ENCODE assay signal across 18 mouse cellular contexts in the genomic region with DNA sequence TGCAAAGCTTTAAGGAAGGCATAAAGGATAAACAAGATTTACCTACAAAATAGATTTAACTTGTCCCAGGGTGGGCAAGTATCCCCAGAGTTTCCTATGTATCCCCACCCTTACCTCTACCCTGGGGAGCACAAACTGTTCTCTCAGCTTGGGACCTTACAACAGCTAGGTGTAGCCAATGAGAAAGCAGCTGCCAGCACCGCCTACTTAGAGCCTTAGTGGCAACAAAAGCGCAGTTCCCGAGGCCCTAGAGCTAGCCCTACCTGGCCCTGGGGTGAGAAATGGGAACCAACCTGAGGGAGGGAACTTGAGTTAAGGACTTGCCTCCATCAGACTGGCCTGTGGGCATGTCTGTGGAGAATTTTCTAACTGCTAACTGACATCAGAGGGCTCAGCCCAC. TPM values are rescaled to one million over a fixed set of nuclear protein-coding genes. Genes with fewer than 3 reads are reported as not detected.
A peak's percentile ranks its signal among the peaks of the same experiment; 100 is the strongest.
DNase-seq lines count a peak whose midpoint lies in the region; TF ChIP-seq lines count a peak whose summit lies in the region.
"Had no signal": no experiment of that assay in that cellular context is flagged by ENCODE, and none has a peak within 500 bp of the region (broad histone marks: within the 10 kb centered on the region; RNA-seq: fewer than 3 reads in every experiment).

No protein-coding gene starts in this region.

- no peak for TF ChIP-seq CTCF in gastrocnemius, adult 2 months (IDR thresholded peaks at IDR 0.05)
- TF ChIP-seq CTCF in left cerebral cortex, adult 2 months (IDR thresholded peaks at IDR 0.05) = no peak

- peak overlapping the region; percentile 6 for H3K27ac ChIP-seq in gastrocnemius, adult 2 months
- H3K27ac ChIP-seq in left cerebral cortex, adult 2 months = 0 out of 2 replicates have a peak overlapping the region, but pooled peaks have one; percentile 4
- H3K27ac ChIP-seq: heart, embryonic 13.5 days; hindbrain, embryonic 12.5 days; hindbrain, embryonic 15.5 days had no signal

- DNase-seq in gastrocnemius, adult 2 months = peak; percentile 28
- no peak for DNase-seq in gastrocnemius, adult 8-10 months (ENCODE audit: low spot score in 2 of 2)
- no peak for DNase-seq in left cerebral cortex, adult 2 months (ENCODE audit: extremely low spot score in 1 of 2, low spot score in 2 of 2)
- no peak for DNase-seq in left cerebral cortex, postnatal 36 days (ENCODE audit: low spot score in 2 of 2)
- peak; percentile 12 to 30 for DNase-seq in lung, adult 18-20 months
- DNase-seq in lung, postnatal 25 days (ENCODE audit: low spot score) = no peak
- peak; percentile 11 for DNase-seq in R1 (ENCODE audit: low read depth, low spot score)
- DNase-seq in spleen, postnatal 36 days (ENCODE audit: low spot score in 2 of 2) = no peak
- DNase-seq: adrenal gland, postnatal 10 days; adrenal gland, postnatal 36 days; cerebellum, adult 18-20 months; cerebellum, adult 9-10 months; forebrain, postnatal 0 days; gastrocnemius, postnatal 10 days; gastrocnemius, postnatal 36 days had no signal

- intact Hi-C loops in gastrocnemius, adult 2 months (cut with DNase I) = no loop called here
- intact Hi-C loops in left cerebral cortex, adult 2 months (cut with DNase I) = no loop called here
- intact Hi-C loops in left cerebral cortex, postnatal 36 days (cut with DNase I) = no loop called here

- H3K4me3 ChIP-seq in gastrocnemius, adult 2 months = no peak overlapping the region
- H3K4me3 ChIP-seq in left cerebral cortex, adult 2 months = no peak overlapping the region
- H3K4me3 ChIP-seq: heart, embryonic 13.5 days; hindbrain, embryonic 12.5 days; hindbrain, embryonic 15.5 days had no signal

RNA-seq across cellular contexts. Expression of a gene that starts 9.5 kb away (rescaled TPM):
- total RNA-seq in gastrocnemius, adult 2 months (2021) = 10 to 100 TPM; 15.3 to 20.0 TPM
- total RNA-seq in gastrocnemius, adult 8-10 months (2022) = 10 to 100 TPM; 20.6 to 26.8 (median 23.3) TPM
- 100 to 1,000 TPM; 100 to 105 TPM for total RNA-seq in left cerebral cortex, adult 2 months (2021)
- 100 to 1,000 TPM; 102 to 113 TPM for total RNA-seq in left cerebral cortex, postnatal 36 days (2021)

RNA-seq across cellular contexts. Expression of a gene that starts 52.3 kb away (rescaled TPM):
- total RNA-seq in gastrocnemius, adult 2 months (2021) = 1 to 10 TPM; 5.7 to 6.9 TPM
- total RNA-seq in gastrocnemius, adult 8-10 months (2022) = 1 to 10 TPM; 5.0 to 7.5 (median 6.5) TPM
- total RNA-seq in left cerebral cortex, adult 2 months (2021) = 10 to 100 TPM; 13.3 to 13.4 TPM
- total RNA-seq in left cerebral cortex, postnatal 36 days (2021) = 10 to 100 TPM in 1 of 2 experiments, 1 to 10 TPM in 1; 9.9 to 13.0 TPM

Comparison
In these comparisons a context has a peak if more than half of its experiments do, and no peak if none do; other contexts are left out.
1. DNase-seq: peak in gastrocnemius, adult 2 months (single experiment), lung, adult 18-20 months (2 of 2) and R1 (single experiment); none in gastrocnemius, adult 8-10 months (0 of 2), left cerebral cortex, adult 2 months (0 of 2), left cerebral cortex, postnatal 36 days (0 of 2), lung, postnatal 25 days (single experiment) and spleen, postnatal 36 days (0 of 2).